Mouse (Mus musculus): ENCODE measurements around the gene Filip1.
A peak's percentile ranks its signal among the peaks of the same experiment; 100 is the strongest.

Filip1 gene

DNA sequence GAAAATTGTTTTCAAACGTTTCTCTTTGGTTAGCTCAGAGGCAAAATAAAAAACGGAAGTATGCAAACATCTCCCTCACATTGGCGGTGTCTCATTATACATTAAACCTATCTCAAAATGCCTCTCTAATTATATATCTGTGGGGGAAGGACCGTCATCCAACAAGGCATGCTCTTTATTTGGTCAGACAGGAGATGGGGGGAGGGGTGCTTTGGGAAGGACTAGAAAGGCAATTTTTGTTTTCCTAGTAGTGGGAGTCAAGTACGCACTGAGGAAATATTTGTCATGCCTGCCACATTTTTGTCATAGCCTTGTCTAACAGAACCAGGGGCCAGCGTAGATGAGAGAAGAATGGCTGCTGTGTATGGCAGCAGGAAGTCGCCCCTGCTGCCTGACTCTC is at the start of gene Filip1:
Filip1 (minus strand) TSS at position 101 of the 400 bp plus-strand sequence.
- TF ChIP-seq GATA4 (IDR thresholded peaks at IDR 0.05; ENCODE audit: insufficient replicate concordance, low read length) = no peak

DNA sequence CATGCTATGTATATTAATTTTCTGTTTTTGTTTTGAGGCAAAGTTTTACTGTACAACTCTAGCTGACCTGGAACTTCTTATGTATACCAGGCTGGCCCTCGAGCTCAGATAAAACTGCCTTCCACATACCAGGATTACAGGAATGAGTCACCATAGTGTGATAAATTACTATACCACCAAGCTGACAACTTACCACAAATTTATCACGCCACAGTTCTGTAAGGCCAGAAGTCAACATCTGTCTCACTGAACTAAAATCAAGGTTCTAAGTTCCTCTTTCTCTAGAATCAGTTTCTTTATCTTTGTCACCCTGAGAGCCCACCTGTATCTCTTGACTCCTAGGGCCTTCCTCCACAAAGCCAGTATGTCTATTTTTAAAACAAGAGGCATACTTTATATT is 45.0 kb upstream of the Filip1 start:
- TF ChIP-seq GATA4 (IDR thresholded peaks at IDR 0.05; ENCODE audit: insufficient replicate concordance, low read length) = no peak

- no peak for TF ChIP-seq GATA4 (IDR thresholded peaks at IDR 0.05; ENCODE audit: insufficient replicate concordance, low read length)
Measured at GRCm38 (mm10) chr9:80052951-80053350, 40.3 kb upstream of the Filip1 start.

DNA sequence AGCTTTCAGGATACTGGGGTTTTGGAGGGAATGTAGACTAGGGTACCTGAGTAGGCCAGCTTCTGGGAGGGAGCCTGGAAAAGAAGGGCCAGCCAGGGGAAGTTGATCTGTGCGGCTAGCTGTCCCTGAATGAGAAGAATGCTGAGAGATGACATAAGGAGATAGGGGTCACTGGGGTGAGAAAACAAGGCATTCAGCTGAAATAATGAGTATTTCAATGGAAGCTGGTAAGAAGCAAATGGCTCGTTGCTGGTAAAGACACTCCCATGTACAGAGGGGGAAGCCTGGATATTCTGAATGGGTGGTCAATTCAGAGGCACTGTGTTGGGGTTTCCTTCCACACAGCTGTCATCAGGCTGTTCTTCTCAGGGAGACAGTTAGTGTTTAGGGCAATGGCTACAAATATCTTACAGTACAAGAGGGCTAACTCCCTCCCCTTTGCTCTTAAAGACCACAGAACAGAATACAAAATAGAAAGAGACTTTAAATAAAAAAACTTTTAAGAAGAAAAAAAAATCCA is 26.7 kb upstream of the Filip1 start:
- no peak for TF ChIP-seq GATA4 (IDR thresholded peaks at IDR 0.05; ENCODE audit: insufficient replicate concordance, low read length)

- no peak for TF ChIP-seq GATA4 (IDR thresholded peaks at IDR 0.05; ENCODE audit: insufficient replicate concordance, low read length)
Measured at GRCm38 (mm10) chr9:80037997-80038383, 25.3 kb upstream of the Filip1 start.

- no peak for TF ChIP-seq GATA4 (IDR thresholded peaks at IDR 0.05; ENCODE audit: insufficient replicate concordance, low read length)
Measured at GRCm38 (mm10) chr9:80037262-80037996, 24.8 kb upstream of the Filip1 start.

DNA sequence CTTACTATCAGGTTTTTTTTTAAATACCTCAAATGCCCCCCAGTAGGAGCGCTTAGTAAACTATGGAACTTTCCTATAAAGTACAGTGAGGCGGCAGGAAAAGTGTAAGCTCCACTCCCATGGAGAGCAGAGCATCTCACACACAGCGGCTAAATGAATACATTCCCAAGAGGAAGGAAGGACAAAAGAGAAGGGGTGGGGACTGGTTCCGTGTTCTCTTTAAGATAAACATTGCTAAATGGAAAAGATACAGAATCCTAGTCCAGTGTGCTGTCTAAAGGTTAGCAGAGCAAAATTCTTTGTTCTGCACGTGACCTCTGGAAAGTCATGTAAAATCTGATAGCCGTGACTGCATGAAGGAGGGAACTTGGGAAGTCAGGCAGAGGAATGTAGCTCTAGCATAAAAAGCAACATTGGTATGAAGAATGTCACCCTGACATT is 13.9 kb upstream of the Filip1 start:
- TF ChIP-seq GATA4 (IDR thresholded peaks at IDR 0.05; ENCODE audit: insufficient replicate concordance, low read length) = peak; percentile 14; the same call in 1 of the 2 replicates

- no peak for TF ChIP-seq GATA4 (IDR thresholded peaks at IDR 0.05; ENCODE audit: insufficient replicate concordance, low read length)
Measured at GRCm38 (mm10) chr9:80026017-80026416, 13.4 kb upstream of the Filip1 start.

DNA sequence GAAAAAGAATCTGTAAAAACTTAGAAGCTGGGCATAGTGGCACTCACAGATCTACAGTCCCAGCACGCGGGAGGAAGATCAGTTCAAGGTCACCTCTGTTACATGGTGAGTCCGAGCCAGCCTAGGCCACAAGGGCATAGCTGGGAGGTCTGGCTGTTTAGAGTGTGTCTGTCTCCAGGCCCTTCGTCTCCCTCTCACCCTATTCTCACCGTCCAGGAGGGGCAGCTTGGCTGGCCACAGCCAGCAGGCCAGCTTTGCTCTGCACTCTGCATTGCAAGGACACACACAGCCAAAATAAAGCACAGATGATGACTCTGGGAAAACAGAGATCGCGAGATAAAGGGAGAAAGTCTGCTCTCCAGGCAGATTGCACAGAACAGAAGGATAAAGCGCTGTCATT is 10.2 kb upstream of the Filip1 start:
- TF ChIP-seq GATA4 (IDR thresholded peaks at IDR 0.05; ENCODE audit: insufficient replicate concordance, low read length) = peak; percentile 26; the same call in 1 of the 2 replicates

- no peak for TF ChIP-seq GATA4 (IDR thresholded peaks at IDR 0.05; ENCODE audit: insufficient replicate concordance, low read length)
Measured at GRCm38 (mm10) chr9:80021648-80022047, 9.0 kb upstream of the Filip1 start.

- TF ChIP-seq GATA4 (IDR thresholded peaks at IDR 0.05; ENCODE audit: insufficient replicate concordance, low read length) = no peak
Measured at GRCm38 (mm10) chr9:80020429-80020828, 7.8 kb upstream of the Filip1 start.

GRCm38 (mm10) chr9:80012016-80012415 is 635 bp downstream of the Filip1 start:
- TF ChIP-seq GATA4 (IDR thresholded peaks at IDR 0.05; ENCODE audit: insufficient replicate concordance, low read length) = no peak

DNA sequence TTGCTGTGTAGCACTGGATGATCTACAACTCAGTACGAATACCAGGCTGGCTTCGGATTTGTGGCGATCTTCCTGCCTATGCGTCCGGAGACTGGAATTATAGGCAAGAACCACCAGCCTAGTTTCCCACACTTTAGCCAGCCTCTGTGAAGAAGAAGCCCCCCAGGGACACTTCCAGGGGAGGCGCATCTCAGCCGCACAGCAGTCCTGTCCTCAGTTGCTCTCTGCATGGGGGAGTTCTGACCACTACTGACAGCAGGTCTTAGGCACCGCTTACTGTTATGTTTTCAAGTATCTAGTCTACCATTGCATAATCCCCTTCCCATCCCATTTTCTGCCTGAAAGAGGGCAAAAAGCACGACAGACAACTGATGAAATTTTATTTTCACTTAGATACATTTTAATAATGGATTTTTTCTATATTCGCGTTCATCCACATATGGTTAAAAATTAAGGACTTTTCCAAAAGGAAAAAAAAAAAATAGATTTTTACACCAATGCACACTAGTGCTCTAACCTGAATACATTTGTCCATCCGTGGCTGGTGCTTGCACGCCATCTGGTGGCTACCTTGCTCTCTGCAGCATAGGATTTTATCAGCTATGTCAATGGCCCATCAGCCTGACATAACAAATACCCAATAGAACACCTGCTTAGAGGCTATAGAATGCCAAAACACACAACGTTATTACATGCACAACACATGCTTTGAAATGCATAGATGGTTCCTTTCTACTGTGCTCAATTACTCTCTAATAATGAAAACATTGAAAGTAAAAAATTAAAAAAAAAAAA is 10.1 kb downstream of the Filip1 start:
- no peak for TF ChIP-seq GATA4 (IDR thresholded peaks at IDR 0.05; ENCODE audit: insufficient replicate concordance, low read length)

DNA sequence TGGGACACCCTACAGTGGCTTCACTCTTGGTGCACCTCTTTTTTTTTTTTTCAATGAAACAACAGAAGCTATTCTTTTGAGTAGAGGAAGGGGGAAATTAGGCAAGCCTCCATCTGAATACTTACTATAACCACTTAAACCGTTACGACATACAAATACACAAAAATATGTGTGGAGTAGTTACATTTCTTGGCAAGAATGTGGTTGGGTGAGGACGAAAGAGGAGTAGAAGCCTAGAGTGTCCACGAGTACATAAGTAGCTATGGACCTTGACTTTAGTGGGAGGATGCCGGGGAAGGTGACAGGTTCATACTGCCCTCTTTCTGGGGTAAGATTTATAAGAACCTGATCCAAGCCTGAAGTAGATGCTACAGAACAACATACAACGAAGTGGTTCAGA is 15.4 kb downstream of the Filip1 start:
- TF ChIP-seq GATA4 (IDR thresholded peaks at IDR 0.05; ENCODE audit: insufficient replicate concordance, low read length) = no peak

DNA sequence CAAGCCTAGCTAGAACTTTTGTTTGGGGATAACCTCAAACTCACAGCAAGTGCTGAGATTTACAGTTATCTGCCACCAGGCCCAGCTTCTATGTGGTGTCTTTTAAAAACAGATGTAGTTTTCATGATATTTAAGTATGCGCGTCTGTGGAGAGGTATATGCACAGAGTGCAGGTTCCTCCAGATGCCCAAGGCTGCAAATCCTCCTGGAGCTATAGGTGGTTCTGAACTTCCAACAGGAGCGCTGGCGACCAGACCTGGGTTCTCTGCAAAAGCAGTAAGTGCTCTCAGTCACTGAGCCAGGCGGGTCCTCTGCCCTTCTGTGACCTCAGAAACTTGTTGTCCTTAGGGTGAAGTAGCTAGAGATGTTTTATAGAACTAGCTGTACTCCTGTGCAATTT is 18.4 kb downstream of the Filip1 start:
- no peak for TF ChIP-seq GATA4 (IDR thresholded peaks at IDR 0.05; ENCODE audit: insufficient replicate concordance, low read length)

DNA sequence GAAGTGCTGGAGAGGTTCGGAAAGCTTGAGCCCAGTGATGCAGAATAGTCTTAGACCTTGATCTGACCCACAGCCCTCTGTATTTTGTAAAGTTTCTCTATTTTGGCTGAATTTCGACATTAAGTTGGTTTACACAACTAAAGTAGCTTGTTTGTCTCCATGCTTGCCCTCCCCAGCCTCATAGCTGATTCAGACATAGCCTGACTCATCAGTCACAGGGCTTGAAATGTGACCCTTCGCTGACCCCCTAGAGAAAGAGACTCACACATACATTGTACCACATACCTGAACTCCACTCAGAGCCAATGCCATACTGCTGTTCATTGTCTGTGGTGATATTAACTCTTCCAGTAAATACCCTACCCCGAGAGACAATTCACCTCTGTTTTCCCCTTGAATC is 19.6 kb downstream of the Filip1 start:
- no peak for TF ChIP-seq GATA4 (IDR thresholded peaks at IDR 0.05; ENCODE audit: insufficient replicate concordance, low read length)
